Mouse (Mus musculus) cerebellum, adult 11 months (tissue): ENCODE measurements around the gene Ptpn3.
"Not testable (repeated sequence)": the region's sequence is repeated elsewhere in the genome, so short reads cannot be mapped to it uniquely, and the experiment has no call there.

ENCODE experiments used
- DNase-seq: peaks from one replicate; pipeline ENCODE4 v3.0.0; 2022

Gene Ptpn3

DNA sequence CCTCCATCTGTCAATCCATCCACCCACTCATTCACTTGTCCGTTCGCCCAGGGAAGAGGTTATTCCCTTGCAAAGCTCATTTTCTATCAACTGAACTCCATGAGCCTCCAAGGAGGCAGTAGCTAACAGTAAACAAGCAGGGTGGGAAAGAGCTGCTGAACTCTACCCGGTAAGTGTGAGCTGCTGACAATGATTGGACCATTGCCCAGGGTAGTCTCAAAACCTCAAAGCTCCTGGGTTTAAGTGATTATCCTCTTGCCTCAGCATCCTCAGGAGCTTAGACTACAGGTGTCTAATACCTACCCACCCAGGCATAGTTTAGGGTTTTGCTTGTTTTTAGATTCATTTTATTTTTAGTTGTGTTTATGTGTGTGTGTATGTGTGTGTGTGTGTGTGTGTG is 87.5 kb downstream of the Ptpn3 start:
- DNase-seq, result no peak

DNA sequence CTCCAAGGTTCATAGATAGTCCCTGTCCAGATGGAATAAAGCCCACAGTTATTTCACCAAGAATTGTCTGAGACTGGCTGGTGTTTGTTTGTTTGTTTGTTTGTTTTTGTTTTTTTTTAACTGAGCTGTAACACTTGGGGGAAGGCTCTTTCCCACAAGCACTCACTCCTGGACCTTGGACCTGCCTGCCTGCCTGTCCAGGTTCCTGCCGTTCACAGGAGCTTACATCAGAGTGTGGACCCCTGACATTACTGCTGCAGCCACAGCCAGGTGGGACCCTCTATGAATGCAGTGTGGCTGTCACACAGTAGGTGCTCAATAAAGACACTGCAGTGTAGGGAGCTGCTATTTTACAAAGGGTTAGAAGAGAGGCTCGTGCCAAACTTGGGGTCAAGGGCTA is 89.9 kb downstream of the Ptpn3 start:
- DNase-seq, result no peak

DNA sequence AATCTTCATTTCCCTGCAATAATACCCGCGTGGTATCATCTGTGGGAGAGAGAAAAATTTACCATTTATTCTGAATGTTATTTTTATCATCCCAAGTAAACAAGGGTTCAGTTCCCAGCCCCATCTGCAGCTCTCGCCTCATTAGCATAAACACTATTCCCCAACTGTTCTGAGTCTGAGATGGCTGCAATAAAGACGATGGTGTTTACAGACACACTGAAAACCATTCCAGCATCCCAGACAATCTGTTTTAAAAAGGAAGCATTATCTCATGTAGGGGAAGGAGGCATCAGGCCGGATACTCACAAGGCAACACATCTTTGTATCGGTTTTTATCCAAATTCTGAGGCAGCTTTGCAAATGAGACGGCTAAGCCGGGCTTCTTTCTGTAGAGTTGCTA is 95.7 kb downstream of the Ptpn3 start:
- no peak for DNase-seq

DNA sequence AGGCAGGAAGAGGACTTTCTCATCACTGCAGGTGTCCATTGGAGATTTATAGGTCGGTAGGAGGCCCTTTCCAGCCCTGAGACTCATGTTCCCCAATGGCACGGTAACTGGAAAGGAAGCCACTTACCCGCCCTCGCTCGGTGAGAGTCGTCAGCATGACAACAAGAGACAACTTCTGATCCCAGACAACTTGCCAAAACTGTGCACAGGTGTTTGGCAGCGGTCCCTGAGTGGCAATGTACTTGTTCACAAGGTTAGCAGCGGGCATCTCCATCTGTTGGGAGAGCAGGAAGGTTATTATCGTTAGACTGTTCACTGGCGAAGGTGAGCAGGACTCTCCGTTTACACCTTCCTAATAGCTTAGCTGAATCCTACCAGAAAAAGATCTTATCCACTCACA is 96.9 kb downstream of the Ptpn3 start:
- peak; percentile 20 for DNase-seq

DNA sequence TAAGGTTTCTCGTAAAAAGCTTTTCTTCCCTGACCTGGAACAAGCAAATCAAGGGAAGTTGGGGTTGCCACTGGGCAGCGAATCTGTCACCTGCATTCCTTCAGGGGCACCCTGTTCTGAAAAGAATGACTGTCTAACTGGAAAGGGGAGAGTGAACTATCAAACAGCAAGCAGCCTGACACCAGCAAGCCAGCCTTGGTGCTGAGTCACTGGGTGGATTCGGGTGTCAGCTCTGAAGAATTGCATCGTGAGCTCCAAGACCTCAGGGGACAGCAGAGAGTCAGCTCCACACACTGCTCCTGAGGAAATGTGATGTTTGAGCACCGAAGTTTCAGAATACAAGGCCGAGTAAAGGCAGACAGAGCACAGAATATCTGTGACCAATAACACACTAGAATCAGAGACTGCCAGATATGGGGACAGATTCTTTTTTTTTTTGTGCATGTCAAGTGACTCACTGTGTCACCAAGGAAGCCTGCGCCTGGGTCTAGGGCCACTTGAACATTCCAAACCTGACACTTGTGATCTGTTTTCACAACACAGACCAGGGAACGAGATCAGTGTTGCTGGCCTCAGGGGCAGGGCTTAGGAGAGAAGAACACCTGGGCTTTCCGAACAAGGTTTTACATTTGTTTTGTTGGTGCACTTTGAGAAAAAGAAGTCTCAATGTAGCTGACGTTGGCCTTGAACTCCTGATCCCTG is 98.8 kb downstream of the Ptpn3 start:
- DNase-seq, result no peak

DNA sequence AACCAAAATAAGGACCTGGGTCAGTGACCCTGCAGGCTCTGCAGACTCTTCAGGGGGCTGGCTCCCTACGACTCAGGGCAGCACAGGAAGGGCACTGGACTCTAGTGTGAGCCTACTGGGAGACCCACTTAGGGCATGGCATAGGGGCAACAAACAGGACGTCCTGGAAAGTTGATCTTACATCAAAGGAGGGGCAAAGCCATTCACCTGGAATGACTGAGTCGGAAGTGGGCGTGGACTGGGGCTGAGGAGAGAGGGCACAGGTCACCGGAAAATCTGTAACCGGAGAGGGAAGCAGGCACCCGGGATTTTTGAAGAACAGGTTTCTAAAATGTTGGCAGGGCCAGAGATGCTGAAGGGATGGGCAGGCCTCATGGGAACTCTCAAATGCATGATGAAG is 99.5 kb downstream of the Ptpn3 start:
- DNase-seq, result no peak

DNA sequence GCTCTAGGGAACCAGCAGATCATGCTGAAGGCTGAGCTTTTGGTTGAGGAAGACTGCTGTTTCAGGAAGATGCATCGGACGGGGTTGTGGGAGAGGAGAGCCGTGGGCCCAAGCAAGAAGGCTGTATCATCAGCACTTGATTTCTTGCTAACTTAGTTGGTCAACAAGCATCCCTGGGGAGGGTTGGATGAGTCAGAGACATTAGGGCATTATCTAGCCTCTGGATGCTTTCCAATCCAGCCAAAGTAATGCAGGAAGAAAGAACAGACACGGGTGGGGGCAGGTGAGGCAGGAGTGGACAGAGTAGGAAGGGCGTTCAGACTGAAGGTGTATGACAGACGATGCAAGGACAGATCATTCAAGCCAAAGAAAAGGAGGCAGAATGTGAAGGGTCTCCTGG is 101.0 kb downstream of the Ptpn3 start:
- DNase-seq, result no peak

DNA sequence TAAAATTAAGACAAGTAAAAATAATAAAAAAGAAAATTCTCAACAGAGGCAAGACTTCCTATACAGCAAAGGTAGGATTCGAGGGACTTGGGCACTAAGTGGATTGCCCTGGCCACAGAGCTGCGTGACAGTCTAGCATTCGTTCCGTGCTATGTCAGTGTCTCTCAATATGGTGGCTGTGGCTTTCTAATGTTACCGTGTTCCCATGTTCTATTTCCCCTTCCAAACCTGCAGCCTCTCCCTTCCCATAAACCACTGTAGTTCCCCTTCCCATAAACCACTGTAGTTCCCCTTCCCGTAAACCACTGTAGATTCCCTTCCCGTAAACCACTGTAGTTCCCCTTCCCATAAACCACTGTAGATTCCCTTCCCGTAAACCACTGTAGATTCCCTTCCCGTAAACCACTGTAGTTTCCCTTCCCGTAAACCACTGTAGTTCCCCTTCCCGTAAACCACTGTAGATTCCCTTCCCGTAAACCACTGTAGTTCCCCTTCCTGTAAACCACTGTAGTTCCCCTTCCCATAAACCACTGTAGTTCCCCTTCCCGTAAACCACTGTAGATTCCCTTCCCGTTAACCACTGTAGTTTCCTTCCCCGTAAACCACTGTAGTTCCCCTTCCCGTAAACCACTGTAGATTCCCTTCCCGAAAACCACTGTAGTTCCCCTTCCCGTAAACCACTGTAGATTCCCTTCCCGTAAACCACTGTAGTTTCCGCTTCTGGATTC is 102.8 kb downstream of the Ptpn3 start:
- not testable (repeated sequence) for DNase-seq

DNA sequence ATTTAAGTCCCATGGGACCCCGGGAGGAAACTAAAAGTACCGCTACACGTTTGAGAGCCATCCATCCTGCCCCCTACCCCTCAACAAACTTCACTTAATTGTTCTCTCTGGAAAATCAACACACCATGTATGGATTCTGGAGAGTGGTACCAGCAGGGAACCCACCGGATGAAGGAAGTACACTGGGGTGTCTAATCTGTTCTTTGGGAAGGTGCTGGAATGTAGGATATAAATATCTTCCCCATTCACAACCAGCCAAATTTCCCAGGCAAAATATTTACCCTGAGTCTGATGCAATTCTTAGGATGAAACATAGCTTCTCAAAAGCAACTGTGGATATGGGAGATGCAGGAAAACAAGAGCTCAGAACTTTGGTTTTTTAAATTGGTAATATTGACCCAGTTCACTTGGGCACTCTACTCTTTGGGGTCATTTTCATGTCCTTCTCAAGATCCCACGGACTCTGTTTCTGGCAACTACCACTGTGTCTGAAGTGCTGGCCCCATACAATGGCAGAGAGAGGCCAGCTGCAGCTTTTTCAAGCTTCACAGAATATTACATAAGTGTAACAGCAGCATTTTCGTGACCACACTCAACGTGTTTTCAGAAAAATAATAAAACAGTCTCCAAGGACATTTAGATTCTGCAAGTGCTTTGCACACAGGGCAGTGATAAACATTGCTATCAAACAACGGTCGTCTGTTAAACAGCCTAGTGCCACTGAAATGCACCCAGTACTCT is 109.9 kb downstream of the Ptpn3 start:
- DNase-seq, result no peak

DNA sequence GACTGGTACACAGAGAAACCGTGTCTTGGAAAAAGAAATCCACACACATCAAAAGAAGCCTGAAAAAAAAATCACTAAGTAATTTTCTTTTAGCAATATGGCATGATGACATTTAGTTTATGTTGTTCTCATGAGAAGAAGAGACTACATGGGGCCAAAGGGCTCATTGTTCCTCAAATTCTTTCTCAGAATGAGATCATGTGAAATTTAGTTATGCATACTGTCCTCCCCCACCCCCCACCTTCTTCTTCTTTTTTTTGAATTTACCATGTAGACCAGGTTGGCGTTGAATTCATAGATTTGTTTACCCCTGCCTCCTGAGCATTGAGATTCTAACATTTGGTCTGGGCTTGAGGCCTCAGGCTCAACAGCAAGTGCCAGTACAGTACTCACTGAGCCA is 111.8 kb downstream of the Ptpn3 start:
- DNase-seq, result no peak

DNA sequence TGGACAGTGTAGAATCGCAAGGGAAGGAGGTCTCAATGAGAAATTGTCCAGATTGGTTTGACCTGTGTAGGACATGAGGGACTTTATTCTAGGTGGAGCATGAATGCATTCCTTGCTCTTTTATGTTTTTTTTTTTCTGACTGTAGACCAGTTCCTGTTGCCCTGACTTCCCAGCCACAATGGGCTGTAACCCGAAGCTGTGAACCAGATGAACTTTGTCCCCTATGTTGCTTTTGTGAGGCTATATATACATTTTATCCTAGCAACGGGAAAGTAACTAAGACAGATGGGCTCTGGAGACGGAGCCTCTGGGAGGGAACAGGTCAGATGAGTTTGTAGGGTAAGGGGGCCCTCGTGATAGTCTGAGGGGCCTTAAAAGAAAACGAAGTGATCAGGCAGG is 115.6 kb downstream of the Ptpn3 start:
- DNase-seq, result no peak

DNA sequence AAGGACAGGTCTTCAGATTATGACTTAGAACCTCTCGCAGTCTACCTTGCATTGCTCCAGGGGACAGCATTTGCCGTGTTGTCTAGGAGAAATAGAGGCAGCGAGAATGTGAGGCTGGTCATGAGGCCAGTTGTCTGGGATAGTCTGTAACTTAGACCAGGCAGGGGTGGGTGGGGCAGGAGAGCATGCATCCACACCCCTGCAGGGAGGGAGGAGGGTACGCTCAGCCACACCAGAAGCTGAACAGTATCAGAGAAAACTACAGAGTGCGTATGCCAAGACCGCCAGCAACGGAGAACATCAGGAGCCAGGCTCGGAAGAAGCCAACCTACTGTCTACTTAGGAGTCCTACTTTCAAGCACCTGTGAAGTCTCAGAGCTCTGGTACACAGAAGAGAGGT is 116.2 kb downstream of the Ptpn3 start:
- no peak for DNase-seq

DNA sequence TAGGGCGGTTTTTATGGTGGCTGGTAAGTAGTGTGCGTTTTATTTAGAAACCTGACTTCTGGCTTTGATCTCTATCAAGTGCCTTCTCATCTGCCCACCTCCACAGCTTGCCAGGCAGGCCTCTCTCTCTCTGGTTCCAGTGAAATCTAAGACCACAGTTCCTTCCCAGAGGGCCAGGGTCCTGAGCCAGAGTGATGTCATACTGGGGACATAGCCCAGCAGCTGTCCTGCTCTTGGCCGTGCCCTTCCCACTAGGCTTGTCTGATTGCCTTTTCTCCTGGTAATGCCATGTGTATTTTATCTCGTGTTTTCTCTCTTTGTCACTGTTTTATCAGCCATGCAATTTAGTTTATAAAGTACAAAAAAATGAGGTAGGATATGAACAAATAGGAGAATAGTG is 118.1 kb downstream of the Ptpn3 start:
- DNase-seq, result no peak

DNA sequence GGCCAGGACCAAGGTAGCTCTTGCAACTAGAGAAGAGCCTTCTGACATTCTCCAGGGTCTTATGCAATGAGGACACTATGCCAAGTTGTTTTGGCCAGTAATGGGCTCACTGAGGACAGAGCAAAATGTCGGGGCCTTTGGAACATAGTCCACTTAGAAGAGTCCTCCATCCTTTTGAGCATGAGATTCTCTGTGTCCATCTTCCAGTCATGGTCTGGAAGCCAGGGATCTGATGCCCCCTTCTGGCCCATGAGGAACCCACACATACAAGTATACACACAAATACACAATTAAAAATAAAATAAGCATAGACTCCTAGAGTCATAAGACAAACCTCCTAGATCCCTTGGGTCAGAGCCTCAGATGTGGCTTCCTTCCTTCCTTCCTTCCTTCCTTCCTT is 120.1 kb downstream of the Ptpn3 start:
- peak; percentile 16 for DNase-seq

DNA sequence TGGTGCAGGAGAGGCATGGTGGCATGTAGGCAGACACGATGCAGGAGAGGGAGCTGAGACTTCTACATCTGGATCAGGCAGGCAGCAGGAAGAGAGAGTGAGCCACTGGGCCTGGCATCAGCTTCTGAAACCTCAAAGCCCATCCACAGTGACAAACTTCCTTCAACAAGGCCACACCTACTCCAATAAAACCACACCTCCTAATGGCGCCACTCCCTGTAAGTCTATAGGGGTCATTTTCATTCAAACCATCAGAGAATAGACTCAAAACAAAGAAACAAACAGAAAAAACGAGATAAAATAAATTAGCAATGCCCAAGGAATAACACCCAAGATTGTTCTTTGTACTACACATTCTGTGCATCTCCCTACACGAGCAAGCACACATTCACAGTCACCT is 122.8 kb downstream of the Ptpn3 start:
- DNase-seq, result no peak

DNA sequence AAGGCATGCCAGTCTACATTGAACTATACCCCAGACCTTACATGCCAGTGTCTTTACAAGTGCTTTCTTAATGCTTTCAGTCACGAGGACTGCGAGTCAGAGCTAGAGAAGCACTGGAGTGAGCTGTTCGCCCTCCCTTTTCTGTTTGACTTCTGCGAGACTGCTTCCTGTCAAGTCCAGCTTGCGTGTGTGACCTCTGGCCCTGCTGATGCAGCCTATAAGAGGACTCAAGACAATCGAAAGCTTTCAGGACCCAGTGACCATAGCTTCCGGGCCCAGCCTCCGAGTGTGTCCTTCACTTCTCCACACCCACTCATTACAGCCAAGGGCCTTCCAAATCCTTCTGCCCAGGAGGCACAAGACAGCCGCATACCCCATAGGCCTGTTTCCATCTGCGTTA is 126.3 kb downstream of the Ptpn3 start:
- DNase-seq, result no peak

DNA sequence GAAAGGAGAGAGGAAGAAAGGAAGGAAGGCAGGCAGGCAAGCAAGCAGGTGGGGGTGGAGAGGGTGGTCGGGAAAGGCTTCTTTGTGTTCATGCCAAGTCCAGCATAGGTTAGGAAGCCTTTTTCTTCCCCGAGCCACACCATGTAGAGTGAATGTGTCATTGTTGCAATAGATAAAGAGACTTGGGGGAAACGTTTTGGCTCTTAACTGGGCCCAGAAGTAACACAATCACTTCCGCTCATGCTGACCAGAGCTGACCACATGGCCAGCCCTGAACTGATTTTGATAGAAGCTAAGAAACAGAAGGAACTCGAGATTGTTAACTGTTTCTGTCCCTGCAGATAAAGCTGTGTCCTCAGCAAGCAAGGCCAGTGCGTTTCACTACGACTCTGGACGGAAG is 128.8 kb downstream of the Ptpn3 start:
- no peak for DNase-seq

DNA sequence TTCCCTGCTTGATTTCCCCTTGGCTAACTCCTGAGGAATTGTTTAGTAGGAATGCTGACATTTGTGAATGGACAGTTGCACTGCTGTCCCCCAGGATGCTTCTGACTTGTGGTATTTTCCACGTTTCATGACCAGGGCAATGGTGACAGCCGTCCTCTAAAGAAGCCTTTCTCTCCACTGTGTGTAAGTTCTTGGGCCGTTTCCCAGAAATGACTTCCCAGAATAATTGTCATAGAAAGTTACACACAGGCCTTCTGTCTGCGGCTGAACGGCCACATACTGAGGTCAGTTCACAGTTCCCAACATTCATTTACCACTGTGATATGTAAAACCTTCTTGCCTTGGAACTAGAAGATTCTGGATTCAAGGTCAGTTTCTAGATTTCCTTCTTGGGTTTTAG is 129.8 kb downstream of the Ptpn3 start:
- no peak for DNase-seq

DNA sequence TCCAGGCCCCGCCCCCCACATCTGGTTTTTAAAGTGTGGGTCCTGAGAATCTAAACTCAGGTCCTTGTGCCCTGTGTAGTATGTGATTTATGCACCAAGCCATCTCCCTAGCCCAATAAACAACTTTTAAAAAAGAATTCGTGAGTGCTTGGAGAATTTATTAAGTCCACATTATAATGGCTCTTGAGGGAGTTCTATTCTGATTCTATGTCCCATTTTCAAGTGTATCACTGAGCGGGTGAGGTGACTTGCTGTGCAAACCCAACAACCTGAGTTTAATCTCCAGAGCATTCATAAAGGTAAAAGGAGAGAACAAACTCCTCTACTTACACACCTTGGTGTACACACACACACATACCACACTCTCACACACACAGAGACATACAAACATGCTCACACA is 133.0 kb downstream of the Ptpn3 start:
- DNase-seq, result no peak

DNA sequence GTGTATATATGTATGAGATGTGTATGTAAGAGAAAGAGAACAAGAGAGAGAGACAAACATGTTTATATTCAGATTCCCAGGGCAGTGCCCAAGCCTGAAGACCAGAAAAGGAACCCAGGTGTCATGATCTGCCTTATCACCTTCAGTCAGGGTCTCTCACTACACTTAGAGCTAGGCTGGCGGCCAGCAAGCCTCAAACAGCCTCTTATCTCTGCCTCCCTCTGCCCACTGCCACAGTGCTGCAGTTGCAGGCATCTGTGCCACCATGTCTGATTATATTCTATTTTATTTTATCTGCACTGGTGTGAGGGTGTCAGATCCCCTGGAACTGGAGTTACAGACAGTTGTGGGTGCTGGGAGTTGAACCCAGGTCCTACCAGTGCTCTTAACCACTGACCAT is 133.4 kb downstream of the Ptpn3 start:
- no peak for DNase-seq

DNA sequence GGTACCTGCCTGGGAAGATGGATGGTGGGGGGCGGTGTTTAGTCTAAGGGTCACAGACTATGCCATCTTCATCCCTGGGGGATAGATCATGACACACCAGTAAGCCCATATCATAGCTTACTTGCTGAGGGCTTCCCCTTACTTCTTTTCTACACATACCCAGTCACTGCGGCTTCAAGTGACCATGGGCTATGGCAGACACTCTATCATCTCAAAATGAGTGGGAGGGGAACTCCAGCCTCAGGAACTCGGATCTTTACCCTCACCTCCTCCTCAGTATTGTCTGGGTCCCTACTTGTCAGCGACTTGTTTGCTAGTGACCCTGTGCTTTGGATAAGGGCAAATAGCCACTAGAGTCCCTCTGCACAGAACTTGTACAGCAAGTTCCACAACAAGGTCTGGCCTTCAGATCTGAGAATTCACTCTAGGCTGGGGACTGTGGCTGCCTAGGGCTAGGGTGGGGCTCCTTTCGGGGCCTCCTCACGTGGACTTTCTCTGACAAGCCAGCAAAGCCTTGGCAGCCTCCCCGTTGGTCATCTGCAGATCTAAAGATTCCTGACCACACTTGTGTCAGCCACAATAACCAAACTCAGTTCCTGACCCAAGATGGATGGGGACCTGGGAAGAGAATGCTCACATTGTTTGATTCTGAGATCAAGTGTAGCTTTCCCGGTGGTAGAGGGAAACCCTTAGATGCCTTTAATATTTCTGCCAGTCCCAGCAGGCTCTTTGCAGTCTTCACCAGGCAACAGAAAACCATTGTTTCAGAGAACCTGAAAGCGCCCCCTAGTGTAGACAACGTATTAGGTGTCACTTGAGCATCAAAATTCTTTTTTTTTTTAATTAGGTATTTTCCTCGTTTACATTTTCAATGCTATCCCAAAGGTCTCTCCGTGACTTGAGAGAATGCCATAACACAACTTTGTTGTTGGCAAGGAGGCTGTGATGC is 134.4 kb downstream of the Ptpn3 start:
- DNase-seq, result no peak

DNA sequence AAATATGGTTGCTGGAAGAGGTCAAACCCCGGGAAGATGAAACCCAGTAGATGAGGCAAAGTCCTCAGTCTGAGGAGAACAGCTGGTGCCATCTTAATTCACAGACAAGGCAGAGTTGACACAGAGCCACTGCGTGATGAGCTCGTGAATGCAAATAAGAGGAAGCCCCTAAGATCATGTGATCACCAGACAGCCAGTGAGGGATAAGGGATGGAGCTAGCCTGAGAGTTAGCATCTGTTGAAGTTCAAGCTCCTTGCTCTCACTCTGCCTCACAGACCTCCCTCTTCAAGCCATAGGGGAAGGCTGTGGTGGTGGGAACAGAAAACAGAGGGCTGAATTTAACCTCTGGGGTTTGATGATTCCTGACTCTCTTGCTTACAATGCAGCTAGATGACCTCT is 136.0 kb downstream of the Ptpn3 start:
- no peak for DNase-seq

DNA sequence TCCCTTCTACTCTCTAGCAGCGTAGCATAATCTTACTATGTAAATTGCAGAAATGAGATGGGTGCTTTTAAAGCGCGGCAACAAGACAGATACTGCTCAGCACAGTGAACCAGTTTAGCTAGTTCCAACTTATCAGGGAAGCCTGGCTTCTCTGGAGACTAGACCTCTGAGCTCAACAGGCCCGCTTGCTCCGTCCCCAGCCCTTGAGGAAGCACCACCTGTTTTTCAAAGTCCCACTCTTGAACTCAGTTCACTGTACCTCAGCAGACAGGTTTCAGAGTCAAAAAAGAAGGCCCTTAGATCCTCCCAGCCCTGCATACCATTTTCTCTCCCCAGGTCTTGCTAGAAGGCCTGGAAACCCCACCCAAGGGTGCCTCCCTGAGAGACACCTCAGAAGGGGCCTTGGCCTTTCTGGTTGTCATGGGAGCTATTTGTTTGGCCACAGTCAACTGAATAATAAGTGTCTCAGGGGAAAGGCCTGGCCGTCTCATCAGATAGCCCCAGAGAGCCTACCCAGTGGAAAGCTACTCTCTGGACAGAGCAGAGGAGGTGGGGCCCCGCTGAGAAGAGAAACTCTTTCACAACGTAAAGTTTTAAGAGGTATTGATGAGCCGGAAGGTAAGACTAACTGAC is 136.9 kb downstream of the Ptpn3 start:
- no peak for DNase-seq
